ENCODE assay signal across 8 mouse cellular contexts in the genomic region with DNA sequence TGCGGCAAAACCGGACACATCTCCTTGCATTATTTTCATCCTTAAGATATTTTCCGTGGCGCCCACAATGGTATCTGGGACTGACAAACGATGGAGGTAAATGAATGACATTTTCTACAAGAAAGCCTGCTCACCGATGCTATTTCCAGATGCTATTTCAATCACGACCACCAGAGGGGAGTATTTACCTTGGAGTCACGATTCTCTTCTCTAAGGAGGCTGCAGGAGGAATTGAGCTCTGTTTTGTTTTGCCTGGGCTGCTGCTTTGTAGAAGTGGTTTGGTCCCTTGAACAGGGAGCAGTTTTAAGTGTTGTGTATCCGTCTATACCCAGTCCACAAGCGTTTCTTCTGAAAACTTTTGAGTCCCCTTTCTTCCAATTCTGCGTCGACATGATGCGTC.
A peak's percentile ranks its signal among the peaks of the same experiment; 100 is the strongest.
DNase-seq lines count a peak whose midpoint lies in the region; TF ChIP-seq lines count a peak whose summit lies in the region.

No protein-coding gene starts in this region.

- no peak overlapping the region for H3K9ac ChIP-seq in ES-E14 (ENCODE audit: insufficient read depth, low read depth, low read length, poor library complexity, severe bottlenecking)

- H3K27ac ChIP-seq in ES-E14 (ENCODE audit: insufficient read depth, low read depth, low read length, poor library complexity, severe bottlenecking): no peak overlapping the region

- H3K4me1 ChIP-seq in ES-E14 (ENCODE audit: control insufficient read depth in 2 of 2, insufficient read depth in 2 of 2, low read length in 2 of 2, poor library complexity in 1 of 2): no peaks in the 10 kb centered on the region

- H3K9me3 ChIP-seq in ES-E14 (ENCODE audit: control insufficient read depth, insufficient read depth, low read depth, low read length): no peaks in the 10 kb centered on the region

- in situ Hi-C loops in ES-E14 (cut with MboI; ENCODE audit: low sequenced_read_pairs in 2 of 2, unreplicated experiment in 2 of 2): loop anchor here in 1 of 2 experiments (25.0 kb wide), 1 partner anchor 1482 kb away; no protein-coding TSS in a partner anchor

- H3K4me3 ChIP-seq in ES-E14 (ENCODE audit: insufficient read depth in 1 of 2, low read depth in 1 of 2, low read length in 2 of 2, poor library complexity in 1 of 2, severe bottlenecking in 1 of 2): no peak overlapping the region

- H3K36me3 ChIP-seq in ES-E14 (ENCODE audit: control insufficient read depth, insufficient read depth, low read length, poor library complexity, severe bottlenecking): no peaks in the 10 kb centered on the region

- DNase-seq in A20 (ENCODE audit: low read depth, low spot score): peak; percentile 64
- DNase-seq in ES-E14 (ENCODE audit: low read depth, low spot score): peak; percentile 56
- DNase-seq in cerebellum, postnatal 14 days: peak; percentile 75 to 77
- DNase-seq in gonadal fat pad, adult 2 months (ENCODE audit: low read depth): peak; percentile 6
- peak; percentile 57 to 63 for DNase-seq in kidney, postnatal 36 days
- peak; percentile 5 to 36 for DNase-seq in lung, adult 18-20 months
- peak; percentile 25 for DNase-seq in retina, adult 2 months (ENCODE audit: low read depth, low spot score)
- no peak for DNase-seq in ovary, postnatal 10 days (ENCODE audit: low spot score)

TF ChIP-seq in ES-E14, 5 proteins besides CTCF, POLR2A, EP300 and RAD21:
- TF ChIP-seq CHD2 (IDR thresholded peaks at IDR 0.05; ENCODE audit: low read depth, low read length) (no peak), ZNF384 (IDR thresholded peaks at IDR 0.05; ENCODE audit: low read depth, low read length) (no peak), ZC3H11A (IDR thresholded peaks at IDR 0.05; ENCODE audit: borderline replicate concordance, low read depth, low read length) (peak; percentile 75; the same call in 1 of the 2 replicates)
